Mouse (Mus musculus) liver, embryonic 15.5 days (tissue): ENCODE data around the gene Prr15l. TPM values are rescaled to one million over a fixed set of nuclear protein-coding genes. Genes with fewer than 3 reads are reported as not detected.

Source experiments
- ATAC-seq: fragments of 200-750 bp; cut with Nextera tagmentation; 2 replicates; pipeline ENCODE4 v1.8.0; 2017; ENCODE audit warnings: moderate number of reproducible peaks, mild to moderate bottlenecking, moderate library complexity; ENCODE audit not compliant: insufficient read depth
- H3K27ac ChIP-seq: fragments of 300-500 bp; sonication (generic); replicated peaks from 2 replicates; pipeline ENCODE4 v1.5.1; 2015; ENCODE audit warnings: mild to moderate bottlenecking, inconsistent platforms
- H3K27me3 ChIP-seq: fragments of 300-500 bp; sonication (generic); 2 replicates; pipeline ENCODE4 v1.6.1; 2015; ENCODE audit warnings: mild to moderate bottlenecking, inconsistent platforms
- H3K36me3 ChIP-seq: fragments of 300-500 bp; sonication (generic); replicated peaks from 2 replicates; pipeline ENCODE4 v1.6.1; 2015; ENCODE audit warnings: moderate library complexity, mild to moderate bottlenecking, inconsistent platforms
- H3K4me1 ChIP-seq: fragments of 300-500 bp; sonication (generic); replicated peaks from 2 replicates; pipeline ENCODE4 v1.6.1; 2015; ENCODE audit warnings: inconsistent platforms
- H3K4me2 ChIP-seq: fragments of 300-500 bp; sonication (generic); 2 replicates; pipeline ENCODE4 v1.6.1; 2015; ENCODE audit warnings: moderate library complexity, mild to moderate bottlenecking, inconsistent platforms
- H3K4me3 ChIP-seq: fragments of 300-500 bp; sonication (generic); replicated peaks from 2 replicates; pipeline ENCODE4 v1.5.1; 2015; ENCODE audit warnings: mild to moderate bottlenecking, inconsistent platforms
- H3K9ac ChIP-seq: fragments of 300-500 bp; sonication (generic); 2 replicates; pipeline ENCODE4 v1.6.1; 2015; ENCODE audit warnings: moderate library complexity, mild to moderate bottlenecking, inconsistent platforms
- H3K9me3 ChIP-seq: fragments of 300-500 bp; sonication (generic); replicated peaks from 2 replicates; pipeline ENCODE4 v1.6.1; 2016; ENCODE audit warnings: inconsistent platforms
- WGBS: fragments of 180-500 bp; shearing (Covaris S2); methylation state at CpG from one replicate; pipeline ENCODE4 v1.1.7; 2015; ENCODE audit warnings: mixed read lengths; ENCODE audit not compliant: insufficient replicate concordance; 5-methylcytosine and 5-hydroxymethylcytosine counted together
- polyA plus RNA-seq: library from polyadenylated mRNA; unstranded; fragments of >200 nt; fragmentation: Nextera tagmentation; extraction: Ambion mirVana; gene quantifications from 2 replicates; pipeline ENCODE4 v1.2.1, GENCODE M21; 2015

The Prr15l gene
- polyA plus RNA-seq, 1 experiment from 2014 or later = 5.9 TPM

GRCm38 (mm10) chr11:96935872-96936650 is 8.2 kb downstream of the Prr15l start:
- Histone ChIP-seq H3K4me1 (peaks cover 97% of the 10 kb centered on the region), H3K4me2 (peak overlapping the region; percentile 57; the same call in 1 of the 2 replicates), H3K4me3 (no peak overlapping the region), H3K27me3 (no peaks in the 10 kb centered on the region), H3K9me3 (no peaks in the 10 kb centered on the region), H3K9ac (no peak overlapping the region), H3K27ac (peak overlapping the region; percentile 100), H3K36me3 (peaks cover 65% of the 10 kb centered on the region)
- no peak for ATAC-seq
- WGBS = 79% methylated on average over 9 of the region's 9 CpGs

GRCm38 (mm10) chr11:96937549-96938425 is 9.9 kb downstream of the Prr15l start:
- WGBS = 49% methylated on average over 10 of the region's 10 CpGs
- peaks cover 80% of the 10 kb centered on the region for H3K36me3 ChIP-seq
- peak overlapping the region; percentile 95 for H3K9ac ChIP-seq
- H3K27me3 ChIP-seq = no peaks in the 10 kb centered on the region
- H3K4me3 ChIP-seq = peak overlapping the region; percentile 83
- no peaks in the 10 kb centered on the region for H3K9me3 ChIP-seq
- peak; percentile 32 for ATAC-seq
- H3K4me1 ChIP-seq = peaks cover 91% of the 10 kb centered on the region
- H3K27ac ChIP-seq = peak overlapping the region; percentile 100
- peak overlapping the region; percentile 95 for H3K4me2 ChIP-seq

- Histone ChIP-seq H3K4me1 (peaks cover 85% of the 10 kb centered on the region), H3K4me3 (peak overlapping the region; percentile 83), H3K27ac (peak overlapping the region; percentile 100), H3K27me3 (no peaks in the 10 kb centered on the region), H3K9me3 (no peaks in the 10 kb centered on the region), H3K4me2 (peak overlapping the region; percentile 95), H3K36me3 (peaks cover 80% of the 10 kb centered on the region), H3K9ac (peak overlapping the region; percentile 95)
- no peak for ATAC-seq
- WGBS = 76% methylated on average over 6 of the region's 6 CpGs
Observed at GRCm38 (mm10) chr11:96938426-96938800, 10.5 kb downstream of the Prr15l start.

- Histone ChIP-seq H3K4me1 (peaks cover 79% of the 10 kb centered on the region), H3K4me2 (peak overlapping the region; percentile 95), H3K27ac (peak overlapping the region; percentile 100), H3K9ac (peak overlapping the region; percentile 95), H3K27me3 (no peaks in the 10 kb centered on the region), H3K4me3 (peak overlapping the region; percentile 83), H3K36me3 (peaks cover 68% of the 10 kb centered on the region), H3K9me3 (no peaks in the 10 kb centered on the region)
- peak; percentile 8 for ATAC-seq
- 51% methylated on average over 16 of the region's 16 CpGs for WGBS
Observed at GRCm38 (mm10) chr11:96940578-96941465, 12.9 kb downstream of the Prr15l start.

- peak; percentile 57 for ATAC-seq
- peak overlapping the region; percentile 95 for H3K9ac ChIP-seq
- H3K36me3 ChIP-seq = peaks cover 55% of the 10 kb centered on the region
- WGBS = 31% methylated on average over 6 of the region's 6 CpGs
- H3K27ac ChIP-seq = peak overlapping the region; percentile 100
- peak overlapping the region; percentile 83 for H3K4me3 ChIP-seq
- no peaks in the 10 kb centered on the region for H3K9me3 ChIP-seq
- H3K27me3 ChIP-seq = no peaks in the 10 kb centered on the region
- peak overlapping the region; percentile 95 for H3K4me2 ChIP-seq
- H3K4me1 ChIP-seq = peaks cover 79% of the 10 kb centered on the region
Observed at GRCm38 (mm10) chr11:96941989-96942590, 14.2 kb downstream of the Prr15l start.

GRCm38 (mm10) chr11:96943746-96944304 is 15.9 kb downstream of the Prr15l start, which contains the start of gene Pnpo:
Gene Pnpo (minus strand): TSS chr11:96943986.
- peak within 1 kb of the TSS; percentile 95 for H3K4me2 ChIP-seq
- H3K27ac ChIP-seq = peak within 1 kb of the TSS; percentile 100
- no peaks in the 10 kb centered on the region for H3K27me3 ChIP-seq
- H3K9me3 ChIP-seq = no peaks in the 10 kb centered on the region
- under 1% methylated on average over 29 of the region's 29 CpGs for WGBS
- peak within 1 kb of the TSS; percentile 95 for H3K9ac ChIP-seq
- peak; percentile 84 for ATAC-seq
- H3K4me1 ChIP-seq = peaks cover 79% of the 10 kb centered on the region
- peak within 1 kb of the TSS; percentile 83 for H3K4me3 ChIP-seq
- peaks cover 41% of the 10 kb centered on the region for H3K36me3 ChIP-seq

- H3K36me3 ChIP-seq = peaks cover 41% of the 10 kb centered on the region
- H3K4me1 ChIP-seq = peaks cover 79% of the 10 kb centered on the region
- H3K4me3 ChIP-seq = peak overlapping the region; percentile 83
- H3K9me3 ChIP-seq = no peaks in the 10 kb centered on the region
- no peaks in the 10 kb centered on the region for H3K27me3 ChIP-seq
- peak overlapping the region; percentile 70 for H3K9ac ChIP-seq
- H3K27ac ChIP-seq = peak overlapping the region; percentile 100
- peak overlapping the region; percentile 95 for H3K4me2 ChIP-seq
- WGBS = 20% methylated on average over 14 of the region's 14 CpGs
- ATAC-seq = no peak
Observed at GRCm38 (mm10) chr11:96944844-96945580, 17.1 kb downstream of the Prr15l start.

- peaks cover 41% of the 10 kb centered on the region for H3K36me3 ChIP-seq
- WGBS = 60% methylated on average over 9 of the region's 9 CpGs
- H3K9me3 ChIP-seq = no peaks in the 10 kb centered on the region
- peak overlapping the region; percentile 83 for H3K4me3 ChIP-seq
- H3K4me1 ChIP-seq = peaks cover 79% of the 10 kb centered on the region
- H3K9ac ChIP-seq = peak overlapping the region; percentile 70
- peak overlapping the region; percentile 95 for H3K4me2 ChIP-seq
- H3K27ac ChIP-seq = peak overlapping the region; percentile 100
- ATAC-seq = no peak
- H3K27me3 ChIP-seq = no peaks in the 10 kb centered on the region
Observed at GRCm38 (mm10) chr11:96946498-96946897, 18.6 kb downstream of the Prr15l start.

GRCm38 (mm10) chr11:96947849-96948248 is 19.9 kb downstream of the Prr15l start:
- Histone ChIP-seq H3K4me2 (peak overlapping the region; percentile 95), H3K27me3 (no peaks in the 10 kb centered on the region), H3K9ac (peak overlapping the region; percentile 70), H3K9me3 (no peaks in the 10 kb centered on the region), H3K4me3 (peak overlapping the region; percentile 83), H3K4me1 (peaks cover 89% of the 10 kb centered on the region), H3K36me3 (peaks cover 44% of the 10 kb centered on the region), H3K27ac (peak overlapping the region; percentile 100)
- 16% methylated on average over 4 of the region's 4 CpGs for whole genome bisulfite sequencing
- peak; percentile 71 for ATAC-seq
